Mouse (Mus musculus) spleen, adult 18-20 months (tissue): Measurements from ENCODE around the gene Gm21103.
"Not testable (repeated sequence)": the region's sequence is repeated elsewhere in the genome, so short reads cannot be mapped to it uniquely, and the experiment has no call there.

Experiments used
- DNase-seq, 2 experiments: peaks; one replicate each; pipeline ENCODE4 v3.0.0; 2022; ENCODE audit warnings: mixed read lengths in 2 of 2

Gm21103 gene

GRCm38 (mm10) chr14:6304743-6305142 is at the start of gene Gm21103:
Gene Gm21103, minus strand, starts transcription at chr14:6304843.
- DNase-seq: not testable (repeated sequence)

GRCm38 (mm10) chr14:6343578-6343977 is 38.9 kb upstream of the Gm21103 start, which contains the start of gene Gm3618:
Gene Gm3618, minus strand, starts transcription at chr14:6343678.
- not testable (repeated sequence) for DNase-seq

GRCm38 (mm10) chr14:6286931-6287715 is 17.5 kb downstream of the Gm21103 start, which contains the start of gene Gm3411:
Gene Gm3411, minus strand, starts transcription at chr14:6287250.
- peak; percentile 2 to 4 for DNase-seq
